Mouse (Mus musculus): ENCODE measurements around the gene Pms1. TPM values are rescaled to one million over a fixed set of nuclear protein-coding genes. Genes with fewer than 3 reads are reported as not detected.

The Pms1 gene
- polyA plus RNA-seq, 1 experiment from 2014 or later, result 21.6 TPM

DNA sequence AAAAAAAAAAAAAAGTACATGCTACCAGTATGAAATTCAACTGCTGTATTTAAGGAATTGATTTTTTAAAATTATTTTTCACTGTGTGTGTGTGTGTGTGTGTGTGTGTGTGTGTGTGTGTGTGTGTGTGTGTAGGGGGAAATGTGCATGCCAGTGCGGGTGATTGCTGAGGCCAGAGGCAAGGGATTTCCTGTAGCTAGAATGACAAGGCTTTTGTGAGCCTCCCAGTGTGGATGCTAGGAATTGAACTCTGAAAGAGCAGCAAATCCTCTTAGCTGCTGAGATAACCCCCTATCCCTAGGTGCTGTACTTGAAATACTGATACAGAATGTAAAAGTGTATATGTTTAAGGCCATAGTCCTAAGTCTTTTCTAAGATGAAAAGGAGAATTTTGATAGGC, 70.8 kb downstream of the Pms1 start:
- H3K27ac ChIP-seq (ENCODE audit: low read depth), result no peak overlapping the region
- H3K9me3 ChIP-seq (ENCODE audit: low read depth, low read length), result no peaks in the 10 kb centered on the region
- WGBS, result 55% methylated on average over 1 of the region's 1 CpGs
- no peak overlapping the region for H3K9ac ChIP-seq
- DNase-seq (no peak), ATAC-seq (ENCODE audit: insufficient read depth) (no peak)
- H3K27me3 ChIP-seq (ENCODE audit: insufficient read depth, low read length), result no peaks in the 10 kb centered on the region
- H3K36me3 ChIP-seq (ENCODE audit: insufficient read depth), result no peaks in the 10 kb centered on the region
- H3K4me3 ChIP-seq (ENCODE audit: low read depth, low read length), result no peak overlapping the region
- TF ChIP-seq CTCF (IDR thresholded peaks at IDR 0.05; ENCODE audit: low read depth), result no peak
- no peak overlapping the region for H3K4me2 ChIP-seq
- H3K4me1 ChIP-seq (ENCODE audit: insufficient read depth), result no peaks in the 10 kb centered on the region

DNA sequence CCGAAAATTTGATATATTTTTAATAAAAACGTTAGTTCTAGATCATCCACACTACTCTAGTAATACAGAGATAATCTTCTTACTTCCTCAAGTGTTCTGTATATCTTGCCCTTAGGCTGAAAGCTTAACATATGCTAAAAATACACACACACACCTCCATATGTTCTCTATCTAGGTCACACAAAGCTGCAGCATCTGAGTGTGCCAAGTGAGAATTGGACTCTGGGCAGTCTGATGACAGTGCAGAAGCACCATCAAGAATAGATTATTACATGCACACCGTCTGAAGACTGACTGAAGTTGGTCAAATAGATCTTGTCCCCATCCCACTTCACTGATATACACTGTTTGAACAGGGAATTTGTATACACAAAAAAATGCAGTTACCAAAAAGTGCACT, 71.2 kb downstream of the Pms1 start:
- WGBS, result 69% methylated on average over 3 of the region's 3 CpGs
- no peak for TF ChIP-seq CTCF (IDR thresholded peaks at IDR 0.05; ENCODE audit: low read depth)
- no peaks in the 10 kb centered on the region for H3K27me3 ChIP-seq (ENCODE audit: insufficient read depth, low read length)

DNA sequence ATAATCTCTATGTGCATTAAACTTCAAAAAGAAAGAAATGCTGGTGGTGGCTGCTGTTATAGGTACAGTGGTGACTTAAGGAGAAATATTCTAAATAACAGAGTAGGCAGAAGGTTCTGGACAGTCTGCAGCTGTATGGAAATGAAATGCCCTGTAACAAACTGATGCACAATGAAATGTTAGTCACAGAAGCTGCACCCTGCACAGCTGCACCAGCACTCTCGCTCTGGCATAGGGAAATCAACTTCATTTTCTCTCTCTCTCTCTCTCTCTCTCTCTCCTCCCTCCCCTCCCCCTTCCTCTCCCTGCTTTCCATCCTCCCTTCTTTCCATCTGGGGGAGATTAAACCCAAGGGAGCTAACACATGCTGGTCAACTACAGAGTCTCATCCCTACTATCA, 72.0 kb downstream of the Pms1 start:
- no peak for ATAC-seq (ENCODE audit: insufficient read depth)

More for the DNA sequence above, 71.2 kb downstream of the Pms1 start:
- ATAC-seq (ENCODE audit: insufficient read depth) (no peak), DNase-seq (no peak)
- H3K4me1 ChIP-seq (ENCODE audit: insufficient read depth), result no peaks in the 10 kb centered on the region
- H3K9me3 ChIP-seq (ENCODE audit: low read depth, low read length), result no peaks in the 10 kb centered on the region
- no peak overlapping the region for H3K9ac ChIP-seq
- no peaks in the 10 kb centered on the region for H3K36me3 ChIP-seq (ENCODE audit: insufficient read depth)
- no peak overlapping the region for H3K4me2 ChIP-seq
- H3K27ac ChIP-seq (ENCODE audit: low read depth), result no peak overlapping the region
- H3K4me3 ChIP-seq (ENCODE audit: low read depth, low read length), result no peak overlapping the region

DNA sequence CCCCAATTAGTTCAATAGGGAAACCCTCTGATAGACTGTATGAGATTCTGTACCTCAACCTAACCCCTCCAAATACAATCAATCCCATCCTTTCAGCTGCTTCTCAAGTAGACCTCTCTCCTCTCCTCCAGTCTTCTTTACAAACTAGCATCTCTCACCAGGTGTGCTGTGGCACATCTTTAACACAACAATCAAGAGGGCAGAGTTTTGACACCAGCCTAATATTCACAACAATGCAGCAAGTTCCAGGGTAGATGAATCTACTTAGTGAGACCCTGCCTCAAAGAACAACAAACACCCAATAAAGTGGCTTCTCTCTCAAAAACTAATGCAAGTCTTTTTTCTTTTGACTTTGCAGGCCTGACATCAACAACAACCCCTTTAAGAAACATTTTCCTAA, 86.7 kb downstream of the Pms1 start:
- H3K36me3 ChIP-seq (ENCODE audit: insufficient read depth), result peaks cover 2% of the 10 kb centered on the region; the same call in 1 of the 2 replicates
- H3K4me2 ChIP-seq, result no peak overlapping the region
- DNase-seq (no peak), ATAC-seq (ENCODE audit: insufficient read depth) (no peak)
- H3K27me3 ChIP-seq (ENCODE audit: insufficient read depth, low read length), result no peaks in the 10 kb centered on the region
- H3K9ac ChIP-seq, result no peak overlapping the region
- no peak for TF ChIP-seq CTCF (IDR thresholded peaks at IDR 0.05; ENCODE audit: low read depth)
- H3K4me3 ChIP-seq (ENCODE audit: low read depth, low read length), result no peak overlapping the region
- no peaks in the 10 kb centered on the region for H3K9me3 ChIP-seq (ENCODE audit: low read depth, low read length)
- no peaks in the 10 kb centered on the region for H3K4me1 ChIP-seq (ENCODE audit: insufficient read depth)
- no peak overlapping the region for H3K27ac ChIP-seq (ENCODE audit: low read depth)

More for the DNA sequence above, 72.0 kb downstream of the Pms1 start:
- Histone ChIP-seq H3K9me3 (ENCODE audit: low read depth, low read length) (no peaks in the 10 kb centered on the region), H3K9ac (no peak overlapping the region), H3K27me3 (ENCODE audit: insufficient read depth, low read length) (no peaks in the 10 kb centered on the region), H3K4me2 (no peak overlapping the region), H3K36me3 (ENCODE audit: insufficient read depth) (no peaks in the 10 kb centered on the region), H3K4me3 (ENCODE audit: low read depth, low read length) (no peak overlapping the region), H3K4me1 (ENCODE audit: insufficient read depth) (no peaks in the 10 kb centered on the region), H3K27ac (ENCODE audit: low read depth) (no peak overlapping the region)
- TF ChIP-seq CTCF (IDR thresholded peaks at IDR 0.05; ENCODE audit: low read depth), result no peak
- WGBS, result 86% methylated on average over 1 of the region's 1 CpGs
- no peak for DNase-seq

DNA sequence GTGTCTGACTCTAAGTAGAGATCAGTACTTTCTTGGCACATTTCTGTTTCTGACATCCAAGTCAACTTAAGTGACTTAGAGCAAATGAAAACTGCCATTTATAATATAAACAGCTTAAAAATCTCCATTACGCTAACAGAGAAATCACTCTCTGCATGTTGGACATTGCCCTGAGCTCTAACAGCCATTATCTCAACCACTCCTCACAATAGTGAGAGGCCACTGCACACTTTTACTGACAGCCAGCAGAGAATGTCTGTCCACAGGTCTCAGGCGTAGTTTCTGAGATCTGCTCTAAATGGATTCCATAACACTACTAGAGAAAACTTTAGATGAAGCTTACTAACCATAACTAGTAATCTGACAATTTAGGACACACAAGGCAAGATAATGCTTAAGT, 92.9 kb downstream of the Pms1 start:
- Histone ChIP-seq H3K27ac (ENCODE audit: low read depth) (no peak overlapping the region), H3K36me3 (ENCODE audit: insufficient read depth) (peaks cover 2% of the 10 kb centered on the region; the same call in 1 of the 2 replicates), H3K4me2 (no peak overlapping the region), H3K4me3 (ENCODE audit: low read depth, low read length) (no peak overlapping the region), H3K9me3 (ENCODE audit: low read depth, low read length) (no peaks in the 10 kb centered on the region), H3K27me3 (ENCODE audit: insufficient read depth, low read length) (no peaks in the 10 kb centered on the region), H3K9ac (no peak overlapping the region), H3K4me1 (ENCODE audit: insufficient read depth) (no peaks in the 10 kb centered on the region)
- no peak for DNase-seq
- 82% methylated on average over 2 of the region's 2 CpGs for WGBS
- no peak for ATAC-seq (ENCODE audit: insufficient read depth)
- TF ChIP-seq CTCF (IDR thresholded peaks at IDR 0.05; ENCODE audit: low read depth), result no peak

DNA sequence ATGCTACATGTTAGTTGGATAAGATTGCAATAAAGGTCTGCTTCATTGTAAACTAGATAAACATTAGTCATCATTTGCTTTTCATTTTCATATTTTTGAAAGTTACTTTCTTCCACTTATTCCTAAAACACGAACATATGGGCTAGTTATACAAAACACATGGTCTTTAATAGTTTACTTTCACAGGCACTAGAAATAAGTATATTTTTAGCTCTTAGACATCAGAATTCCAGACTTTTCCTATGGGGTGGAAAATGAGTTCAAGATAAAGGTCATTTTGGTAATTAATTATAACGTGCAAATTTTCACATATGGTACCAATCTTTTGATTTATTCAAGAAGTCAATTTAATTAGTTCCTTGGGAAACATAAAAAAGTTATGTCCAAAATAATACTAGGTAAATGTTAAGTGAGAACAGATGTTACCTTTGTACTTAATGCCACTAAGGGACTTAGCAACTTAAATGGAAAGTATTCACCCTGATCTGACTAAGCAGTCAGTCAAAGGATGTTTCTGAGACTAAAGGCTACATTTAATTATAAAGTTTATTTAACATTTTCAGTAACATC, 95.1 kb downstream of the Pms1 start:
- no peak for ATAC-seq (ENCODE audit: insufficient read depth)
- H3K9me3 ChIP-seq (ENCODE audit: low read depth, low read length), result no peaks in the 10 kb centered on the region
- H3K4me3 ChIP-seq (ENCODE audit: low read depth, low read length), result no peak overlapping the region
- 64% methylated on average over 2 of the region's 2 CpGs for WGBS
- H3K27ac ChIP-seq (ENCODE audit: low read depth), result no peak overlapping the region
- peaks cover 2% of the 10 kb centered on the region; the same call in 1 of the 2 replicates for H3K36me3 ChIP-seq (ENCODE audit: insufficient read depth)
- H3K4me2 ChIP-seq, result no peak overlapping the region
- DNase-seq, result no peak
- no peaks in the 10 kb centered on the region for H3K4me1 ChIP-seq (ENCODE audit: insufficient read depth)
- TF ChIP-seq CTCF (IDR thresholded peaks at IDR 0.05; ENCODE audit: low read depth), result no peak
- H3K9ac ChIP-seq, result no peak overlapping the region
- no peaks in the 10 kb centered on the region for H3K27me3 ChIP-seq (ENCODE audit: insufficient read depth, low read length)

DNA sequence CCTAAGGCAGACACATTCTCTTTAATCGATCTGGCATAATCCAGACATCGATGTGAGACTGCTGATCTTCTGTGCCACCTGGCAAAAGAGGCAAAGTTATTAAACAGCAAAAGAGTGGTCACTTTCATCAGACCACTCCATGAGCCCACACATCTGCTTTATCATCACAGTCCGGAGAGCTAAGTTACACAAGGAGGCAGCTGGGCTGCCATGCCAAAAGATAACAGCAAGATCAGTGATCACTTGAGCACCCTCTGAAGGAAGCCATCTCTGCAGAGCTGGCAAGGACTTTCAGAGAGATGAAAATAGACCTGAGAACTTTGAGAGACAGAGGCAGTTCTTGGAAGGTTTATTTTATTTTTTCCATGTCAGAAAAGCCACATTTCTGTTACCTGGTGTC, 102.3 kb downstream of the Pms1 start:
- Histone ChIP-seq H3K9ac (no peak overlapping the region), H3K9me3 (ENCODE audit: low read depth, low read length) (no peaks in the 10 kb centered on the region), H3K27ac (ENCODE audit: low read depth) (no peak overlapping the region), H3K36me3 (ENCODE audit: insufficient read depth) (0 out of 2 replicates have a peak, but pooled peaks cover 3% of the 10 kb centered on the region), H3K4me3 (ENCODE audit: low read depth, low read length) (no peak overlapping the region), H3K4me2 (no peak overlapping the region), H3K4me1 (ENCODE audit: insufficient read depth) (no peaks in the 10 kb centered on the region), H3K27me3 (ENCODE audit: insufficient read depth, low read length) (no peaks in the 10 kb centered on the region)
- no peak for DNase-seq
- 66% methylated on average over 3 of the region's 3 CpGs for WGBS
- no peak for ATAC-seq (ENCODE audit: insufficient read depth)
- TF ChIP-seq CTCF (IDR thresholded peaks at IDR 0.05; ENCODE audit: low read depth), result no peak

Measured in lung, embryonic 14.5 days (tissue).